Mouse (Mus musculus) neutrophil, adult 65 days (primary cell): ENCODE data around the gene Cst10. TPM values are rescaled to one million over a fixed set of nuclear protein-coding genes. Genes with fewer than 3 reads are reported as not detected.

Experiments used
- total RNA-seq: library from RNA; stranded (reverse); gene quantifications from 2 replicates; pipeline ENCODE4 v1.2.4, GENCODE M21; 2023

Cst10 gene
- not detected in 2 replicates for total RNA-seq

GRCm38 (mm10) chr2:149404757-149405156 is at the start of gene Cst10:
TSS of gene Cst10 (plus strand) at chr2:149405057.

